Mouse (Mus musculus) stomach, embryonic 14.5 days (tissue): ENCODE measurements around the gene Npas4. TPM values are rescaled to one million over a fixed set of nuclear protein-coding genes. Genes with fewer than 3 reads are reported as not detected.
"Not testable (repeated sequence)": the region's sequence is repeated elsewhere in the genome, so short reads cannot be mapped to it uniquely, and the experiment has no call there.

ENCODE experiments used
- ATAC-seq: fragments of 200-750 bp; cut with Nextera tagmentation; 2 replicates; pipeline ENCODE4 v1.8.0; 2017; ENCODE audit warnings: low read depth, moderate TSS enrichment; ENCODE audit not compliant: insufficient number of reproducible peaks, insufficient read depth, low FRiP score
- H3K27ac ChIP-seq: fragments of 300-500 bp; sonication (generic); 2 replicates; pipeline ENCODE4 v1.5.1; 2014; ENCODE audit warnings: mild to moderate bottlenecking, low read length, moderate library complexity, mixed read lengths
- H3K27me3 ChIP-seq: fragments of 300-500 bp; sonication (generic); 2 replicates; pipeline ENCODE4 v1.6.1; 2014; ENCODE audit warnings: low read length, control low read depth, mixed read lengths; ENCODE audit not compliant: control insufficient read depth, insufficient read depth
- H3K36me3 ChIP-seq: fragments of 300-500 bp; sonication (generic); 2 replicates; pipeline ENCODE4 v1.6.1; 2014; ENCODE audit warnings: mild to moderate bottlenecking, control low read depth, low read length, moderate library complexity, mixed read lengths; ENCODE audit not compliant: control insufficient read depth, insufficient read depth
- H3K4me1 ChIP-seq: fragments of 300-500 bp; sonication (generic); 2 replicates; pipeline ENCODE4 v1.6.1; 2014; ENCODE audit warnings: low read length, control low read depth, mixed read lengths; ENCODE audit not compliant: control insufficient read depth, insufficient read depth
- H3K4me2 ChIP-seq: fragments of 300-500 bp; sonication (generic); replicated peaks from 2 replicates; pipeline ENCODE4 v1.6.1; 2014; ENCODE audit warnings: low read depth, low read length, control low read depth
- H3K4me3 ChIP-seq: fragments of 300-500 bp; sonication (generic); 2 replicates; pipeline ENCODE4 v1.5.1; 2014; ENCODE audit warnings: low read depth, low read length, control low read depth
- H3K9ac ChIP-seq: fragments of 300-500 bp; sonication (generic); replicated peaks from 2 replicates; pipeline ENCODE4 v1.6.1; 2014; ENCODE audit warnings: low read depth, mild to moderate bottlenecking, control low read depth, low read length, moderate library complexity, mixed read lengths
- H3K9me3 ChIP-seq: fragments of 300-500 bp; sonication (generic); 2 replicates; pipeline ENCODE4 v1.6.1; 2016; ENCODE audit warnings: low read depth, low read length, control low read depth; ENCODE audit not compliant: control insufficient read depth
- WGBS: fragments of 180-500 bp; shearing (Covaris S2); extraction: QIAGEN DNeasy Blood & Tissue Kit; methylation state at CpG from one replicate; pipeline ENCODE4 v1.1.7; 2014; 5-methylcytosine and 5-hydroxymethylcytosine counted together
- polyA plus RNA-seq: library from polyadenylated mRNA; unstranded; fragments of >200 nt; fragmentation: Nextera tagmentation; extraction: Ambion mirVana; gene quantifications from 2 replicates; pipeline ENCODE4 v1.2.1, GENCODE M21; 2014

Npas4 gene
- polyA plus RNA-seq, 1 experiment from 2014 or later: 0.26 TPM

GRCm38 (mm10) chr19:5004925-5005324 lies 14.8 kb upstream of the Npas4 start:
- Histone ChIP-seq H3K27me3 (no peaks in the 10 kb centered on the region), H3K4me1 (0 out of 2 replicates have a peak, but pooled peaks cover 6% of the 10 kb centered on the region), H3K9me3 (0 out of 2 replicates have a peak, but pooled peaks cover 2% of the 10 kb centered on the region), H3K4me2 (no peak overlapping the region), H3K4me3 (no peak overlapping the region), H3K27ac (no peak overlapping the region), H3K9ac (no peak overlapping the region), H3K36me3 (no peaks in the 10 kb centered on the region)
- ATAC-seq: no peak
- WGBS: 59% methylated on average over 4 of the region's 4 CpGs

- H3K36me3 ChIP-seq, ATAC-seq, H3K4me3 ChIP-seq, H3K27ac ChIP-seq, H3K27me3 ChIP-seq, H3K4me2 ChIP-seq, H3K9ac ChIP-seq, H3K4me1 ChIP-seq, H3K9me3 ChIP-seq: not testable (repeated sequence)
- 55% methylated on average over 2 of the region's 2 CpGs for WGBS
Measured at GRCm38 (mm10) chr19:5003644-5004043, 13.5 kb upstream of the Npas4 start.

- ATAC-seq: peak; percentile 90
- Histone ChIP-seq H3K27me3 (no peaks in the 10 kb centered on the region), H3K9ac (no peak overlapping the region), H3K4me2 (peak overlapping the region; percentile 35), H3K27ac (peak overlapping the region; percentile 71; the same call in 1 of the 2 replicates), H3K36me3 (no peaks in the 10 kb centered on the region), H3K9me3 (0 out of 2 replicates have a peak, but pooled peaks cover 2% of the 10 kb centered on the region), H3K4me1 (0 out of 2 replicates have a peak, but pooled peaks cover 6% of the 10 kb centered on the region), H3K4me3 (peak overlapping the region; percentile 13; the same call in 1 of the 2 replicates)
- WGBS: under 1% methylated on average over 39 of the region's 39 CpGs
Measured at GRCm38 (mm10) chr19:5001666-5002406, 11.7 kb upstream of the Npas4 start.

GRCm38 (mm10) chr19:4999445-5000140 lies 9.5 kb upstream of the Npas4 start:
- H3K9ac ChIP-seq: no peak overlapping the region
- H3K9me3 ChIP-seq: no peaks in the 10 kb centered on the region
- 0 out of 2 replicates have a peak overlapping the region, but pooled peaks have one; percentile 10 for H3K4me2 ChIP-seq
- H3K36me3 ChIP-seq: no peaks in the 10 kb centered on the region
- no peak overlapping the region for H3K27ac ChIP-seq
- H3K4me3 ChIP-seq: no peak overlapping the region
- H3K27me3 ChIP-seq: no peaks in the 10 kb centered on the region
- WGBS: 71% methylated on average over 6 of the region's 6 CpGs
- no peak for ATAC-seq
- H3K4me1 ChIP-seq: 0 out of 2 replicates have a peak, but pooled peaks cover 6% of the 10 kb centered on the region

GRCm38 (mm10) chr19:4994043-4994442 lies 3.9 kb upstream of the Npas4 start:
- no peak overlapping the region for H3K27ac ChIP-seq
- H3K9ac ChIP-seq: no peak overlapping the region
- H3K4me2 ChIP-seq: no peak overlapping the region
- H3K4me1 ChIP-seq: no peaks in the 10 kb centered on the region
- ATAC-seq: no peak
- H3K27me3 ChIP-seq: peaks cover 19% of the 10 kb centered on the region
- H3K4me3 ChIP-seq: no peak overlapping the region
- no peaks in the 10 kb centered on the region for H3K9me3 ChIP-seq
- WGBS: 50% methylated on average over 5 of the region's 5 CpGs
- H3K36me3 ChIP-seq: no peaks in the 10 kb centered on the region

- no peaks in the 10 kb centered on the region for H3K9me3 ChIP-seq
- no peak overlapping the region for H3K4me2 ChIP-seq
- peaks cover 19% of the 10 kb centered on the region for H3K27me3 ChIP-seq
- no peak overlapping the region for H3K4me3 ChIP-seq
- no peak overlapping the region for H3K9ac ChIP-seq
- H3K36me3 ChIP-seq: no peaks in the 10 kb centered on the region
- no peaks in the 10 kb centered on the region for H3K4me1 ChIP-seq
- no peak overlapping the region for H3K27ac ChIP-seq
- no peak for ATAC-seq
- 2% methylated on average over 9 of the region's 9 CpGs for WGBS
Measured at GRCm38 (mm10) chr19:4992904-4993303, 2.8 kb upstream of the Npas4 start.

GRCm38 (mm10) chr19:4992371-4992770 lies 2.3 kb upstream of the Npas4 start:
- Histone ChIP-seq H3K9me3 (no peaks in the 10 kb centered on the region), H3K27ac (no peak overlapping the region), H3K4me3 (no peak overlapping the region), H3K36me3 (no peaks in the 10 kb centered on the region; the same call in 1 of the 2 replicates), H3K4me2 (no peak overlapping the region), H3K9ac (no peak overlapping the region), H3K4me1 (no peaks in the 10 kb centered on the region), H3K27me3 (peaks cover 19% of the 10 kb centered on the region)
- 18% methylated on average over 8 of the region's 8 CpGs for WGBS
- ATAC-seq: no peak

- H3K27ac ChIP-seq: no peak overlapping the region
- H3K9ac ChIP-seq: no peak overlapping the region
- 2% methylated on average over 22 of the region's 22 CpGs for WGBS
- H3K4me2 ChIP-seq: no peak overlapping the region
- ATAC-seq: no peak; the same call in 1 of the 2 replicates
- H3K4me1 ChIP-seq: no peaks in the 10 kb centered on the region
- no peak overlapping the region for H3K4me3 ChIP-seq
- no peaks in the 10 kb centered on the region; the same call in 1 of the 2 replicates for H3K36me3 ChIP-seq
- peaks cover 19% of the 10 kb centered on the region for H3K27me3 ChIP-seq
- H3K9me3 ChIP-seq: no peaks in the 10 kb centered on the region
Measured at GRCm38 (mm10) chr19:4990716-4991115, 600 bp upstream of the Npas4 start.
